Mouse (Mus musculus) colon, adult 2 months (tissue): Measurements from ENCODE around the gene Pcdh17. TPM values are rescaled to one million over a fixed set of nuclear protein-coding genes. Genes with fewer than 3 reads are reported as not detected.

Experiments used
- polyA plus RNA-seq: library from polyadenylated mRNA; depleted of rRNA; stranded (reverse); fragments of >200 nt; gene quantifications from 2 replicates; pipeline ENCODE4 v1.2.3, GENCODE M21; 2012; rRNA removed

Gene Pcdh17
- polyA plus RNA-seq = 0.88 and 1.2 TPM in 2 replicates

DNA sequence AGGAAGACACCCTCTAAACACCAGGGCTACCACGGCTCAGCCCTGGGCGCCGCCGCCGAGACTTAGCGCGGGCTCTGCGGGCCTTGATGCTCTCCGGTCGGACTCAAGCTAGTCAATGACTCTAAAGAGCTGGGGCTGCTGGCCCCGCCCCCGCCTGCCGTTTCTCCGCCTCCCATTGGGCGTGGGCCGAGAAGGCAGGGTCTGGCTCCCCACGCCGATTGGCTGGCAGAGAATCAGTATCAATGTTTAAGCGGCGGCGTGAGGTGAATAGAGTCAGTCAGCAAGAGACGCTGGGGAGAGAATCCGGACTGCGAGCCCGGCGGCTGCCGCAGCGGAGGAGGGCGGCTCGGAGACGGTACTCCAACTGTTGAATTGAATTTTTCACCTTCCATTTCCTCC is at the start of gene Pcdh17:
TSS of gene Pcdh17 (plus strand) at position 276 of the 399 bp plus-strand sequence.

